Mouse (Mus musculus): ENCODE results near the gene Olfr524.

Olfr524 gene

DNA sequence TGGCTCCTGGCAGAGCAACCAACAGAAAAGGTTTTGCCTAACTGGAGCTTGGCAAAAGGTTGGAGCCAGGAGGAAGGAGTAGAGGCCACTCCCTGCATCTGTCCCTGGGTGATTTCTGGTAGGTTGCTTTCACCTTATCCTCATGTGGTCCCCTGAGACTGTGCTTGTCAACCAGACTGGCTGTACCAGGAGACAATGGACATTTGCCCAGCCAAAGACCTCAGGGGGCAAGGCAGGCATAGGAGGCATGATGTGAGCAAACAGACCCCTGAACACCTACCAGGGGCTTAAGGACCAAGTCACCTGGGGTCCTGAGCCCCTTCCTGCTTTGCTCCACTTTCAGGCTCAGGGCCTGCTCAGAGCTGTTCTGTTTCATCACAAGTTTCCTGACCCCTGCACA, at the start of gene Olfr524:
Olfr524 (minus strand) TSS at position 101 of the 400 bp plus-strand sequence.
- no peak for DNase-seq

DNA sequence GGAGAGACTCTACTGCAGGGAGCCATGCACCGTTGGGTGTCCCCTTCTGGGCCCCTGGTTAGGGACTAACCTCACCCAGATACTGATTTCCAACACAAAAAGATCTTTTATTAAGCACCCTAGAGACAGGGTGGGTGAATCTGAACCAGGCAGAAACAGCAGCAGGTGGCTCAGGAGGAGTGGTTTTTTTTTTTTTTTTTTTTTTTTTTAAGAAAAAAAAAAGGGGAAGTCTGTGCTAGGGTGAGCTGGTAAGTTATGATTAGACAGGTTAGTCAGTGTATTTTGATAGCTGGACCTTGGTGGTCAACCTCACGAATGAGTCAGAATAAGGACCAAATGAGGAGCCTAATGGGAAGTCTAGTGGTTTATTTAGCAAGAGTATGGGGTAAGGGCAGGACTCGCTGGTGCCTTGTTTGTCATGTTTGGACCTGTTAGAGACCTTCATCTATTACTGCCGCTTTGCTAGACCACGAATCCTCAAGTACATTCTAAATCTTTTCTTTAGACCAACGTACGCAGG, 48.1 kb upstream of the Olfr524 start:
- no peak for DNase-seq

DNA sequence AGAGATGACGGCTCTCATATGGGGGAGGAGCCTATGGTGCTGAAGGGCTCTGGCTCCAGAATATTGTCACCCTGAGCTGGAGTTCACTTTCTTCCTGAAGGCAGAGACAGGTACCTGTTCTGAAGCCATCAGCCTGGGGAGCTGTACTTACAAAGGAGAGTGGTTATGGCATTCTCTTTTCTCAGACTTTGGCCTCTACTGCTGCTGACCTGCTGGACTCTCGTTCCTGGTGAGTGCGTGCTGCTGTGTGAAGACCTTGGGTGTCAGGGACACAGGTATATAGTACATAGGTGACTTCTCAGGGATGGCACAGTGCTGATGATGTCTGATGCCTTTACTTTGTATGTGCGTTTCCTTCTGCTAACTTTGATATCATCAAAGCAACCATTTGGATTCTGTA, 41.5 kb upstream of the Olfr524 start, which contains the start of gene 5830411N06Rik:
5830411N06Rik (plus strand) TSS at position 69 of the 400 bp plus-strand sequence.
- DNase-seq: no peak

DNA sequence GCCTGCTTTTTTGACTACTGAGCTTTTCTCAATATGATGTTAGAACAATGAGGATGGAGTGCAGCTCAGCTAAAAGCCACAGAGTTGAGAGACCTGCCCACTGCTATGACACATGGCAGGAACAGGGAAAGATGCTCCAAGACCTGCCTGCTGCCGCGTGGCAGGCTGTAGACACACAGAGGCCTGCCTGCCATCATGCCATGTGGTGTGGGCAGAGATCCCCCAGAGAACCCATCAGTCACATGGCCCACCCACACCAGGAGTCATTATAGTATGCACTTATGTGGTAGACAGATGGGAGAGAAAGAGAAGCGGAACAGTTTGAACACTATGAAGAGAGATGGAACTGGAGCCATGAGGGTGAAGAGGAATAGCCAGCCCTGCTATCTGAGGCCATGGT, 27.9 kb upstream of the Olfr524 start:
- DNase-seq: peak; percentile 87

DNA sequence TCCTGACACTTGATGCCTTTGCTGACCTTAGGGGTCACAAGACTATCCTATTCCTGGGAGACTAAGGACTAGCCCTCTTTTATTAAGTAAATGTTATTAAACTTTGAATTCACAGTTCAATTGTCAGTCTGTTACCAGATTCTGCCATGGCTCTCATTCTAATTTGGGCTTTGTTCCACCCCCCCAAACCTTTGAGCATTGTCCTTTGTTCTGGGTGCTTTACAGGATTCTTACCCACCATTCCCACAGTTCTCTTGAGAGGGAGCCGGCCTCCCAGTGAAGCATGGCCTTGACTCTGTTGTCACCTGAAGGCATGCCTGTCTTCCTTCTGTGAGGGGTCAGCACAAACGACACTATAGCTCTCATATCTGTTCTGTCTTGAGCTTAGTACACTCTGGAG, 25.3 kb upstream of the Olfr524 start:
- no peak for DNase-seq

DNA sequence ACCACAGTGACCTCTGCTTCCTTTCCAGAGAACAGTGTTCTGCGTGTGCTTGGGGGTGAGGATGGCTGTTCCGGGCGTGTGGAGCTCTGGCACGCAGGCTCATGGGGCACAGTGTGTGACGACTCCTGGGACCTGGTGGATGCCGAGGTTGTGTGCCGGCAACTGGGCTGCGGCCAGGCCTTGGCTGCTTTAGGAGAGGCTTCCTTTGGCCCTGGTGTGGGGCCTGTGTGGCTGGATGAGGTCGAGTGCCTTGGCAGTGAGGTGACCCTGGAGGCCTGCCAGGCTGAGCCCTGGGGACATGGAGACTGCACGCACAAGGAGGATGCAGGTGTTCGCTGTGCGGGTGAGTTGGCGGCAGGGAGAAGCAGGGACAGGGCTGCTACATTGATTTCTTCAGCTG, 22.7 kb upstream of the Olfr524 start:
- DNase-seq: no peak

DNA sequence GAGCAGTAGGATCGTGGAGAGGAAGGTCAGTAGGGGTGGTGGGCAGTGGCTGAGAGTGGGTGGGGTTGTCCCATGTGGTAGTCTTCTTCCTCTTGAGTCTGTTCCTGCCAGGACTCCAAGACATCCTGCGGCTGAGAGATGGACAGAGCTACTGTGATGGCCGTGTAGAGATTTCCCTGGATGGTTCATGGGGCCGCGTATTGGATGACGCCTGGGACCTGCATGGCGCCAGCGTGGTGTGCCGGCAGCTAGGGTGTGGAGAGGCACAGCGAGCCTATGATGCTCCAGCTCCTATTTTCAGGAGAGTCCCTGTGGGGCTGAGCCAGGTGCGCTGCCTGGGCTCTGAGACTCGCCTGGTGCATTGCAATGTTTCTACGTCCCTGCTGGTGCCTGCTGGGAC, 18.4 kb upstream of the Olfr524 start:
- DNase-seq: no peak

DNA sequence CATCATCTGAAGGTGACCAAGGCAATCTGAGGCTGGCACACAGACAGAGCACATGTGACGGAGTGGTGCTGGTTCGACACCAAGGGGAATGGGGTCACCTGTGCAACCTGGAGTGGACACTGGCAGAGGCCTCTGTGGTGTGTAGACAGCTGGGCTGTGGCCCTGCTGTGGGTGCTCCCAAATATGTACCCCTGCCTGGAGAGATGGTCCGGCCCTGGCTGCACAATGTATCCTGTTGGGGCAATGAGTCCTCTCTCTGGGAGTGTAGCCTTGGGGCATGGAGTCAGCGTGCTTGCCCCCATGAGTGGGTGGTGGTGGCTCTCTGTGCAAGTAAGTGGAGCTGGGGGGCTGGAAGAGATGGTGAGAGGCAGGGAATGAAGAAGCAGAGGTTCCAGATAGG, 14.6 kb upstream of the Olfr524 start:
- DNase-seq: no peak

DNA sequence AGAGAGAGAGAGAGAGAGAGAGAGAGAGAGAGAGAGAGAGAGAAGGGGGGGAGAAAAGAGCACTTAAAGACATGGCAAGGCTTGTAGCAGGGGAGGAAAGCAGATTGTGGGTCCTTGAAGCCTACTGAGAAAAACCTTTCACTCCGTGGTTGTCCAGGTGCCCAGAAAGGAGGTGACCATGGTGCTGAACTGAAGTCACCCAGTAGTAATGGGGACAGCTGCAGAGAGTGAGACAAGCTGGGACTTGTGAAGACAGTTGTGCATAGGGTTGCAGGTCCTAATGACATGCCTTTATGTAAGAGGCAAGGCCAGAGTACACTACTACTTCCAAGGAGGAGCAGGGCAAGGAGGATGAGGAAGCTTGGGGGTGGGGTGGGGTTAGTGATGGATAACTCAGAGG, 13.5 kb upstream of the Olfr524 start:
- DNase-seq: no peak

DNA sequence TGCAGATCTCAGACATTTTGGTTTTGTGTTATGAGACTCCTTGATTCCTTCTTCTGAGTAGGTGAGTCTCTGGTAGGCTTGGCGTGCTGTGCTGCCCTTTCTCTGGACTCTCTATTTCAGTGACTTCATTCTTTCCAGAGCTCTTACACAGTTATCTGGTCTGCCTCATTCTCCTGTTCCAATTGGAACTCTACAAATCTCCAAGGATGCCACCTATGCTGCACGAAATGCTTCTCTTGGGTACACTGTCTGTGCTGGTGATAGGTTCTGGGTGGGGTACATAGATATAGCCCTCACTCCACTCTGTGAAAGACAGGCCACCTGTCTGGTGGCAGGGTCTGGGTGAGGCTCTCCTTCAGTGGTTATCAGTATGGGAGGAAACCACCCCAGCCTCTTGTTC, 12.2 kb upstream of the Olfr524 start, which contains the start of gene Cd163l1:
Cd163l1 (plus strand) TSS at position 301 of the 400 bp plus-strand sequence.
- DNase-seq: no peak

DNA sequence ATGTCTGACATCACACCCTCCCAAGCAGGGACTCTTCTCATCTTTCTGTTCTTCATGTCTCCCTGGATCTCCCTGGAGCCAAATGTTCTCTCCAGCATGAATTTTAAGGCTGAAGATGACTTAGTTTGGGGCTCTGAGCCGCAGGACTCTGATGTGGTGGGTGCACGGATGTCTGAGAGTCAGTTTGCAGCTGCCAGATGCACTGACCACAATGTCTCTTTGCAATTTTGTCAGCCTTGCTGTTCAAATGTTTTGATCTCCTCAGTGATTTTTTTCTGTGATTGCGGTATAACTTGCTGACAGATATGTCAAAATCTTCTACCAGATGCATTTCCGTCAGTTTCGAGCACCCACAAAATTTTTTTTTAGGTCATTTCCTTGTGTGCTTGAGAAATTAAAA, 8.1 kb upstream of the Olfr524 start:
- DNase-seq: no peak

DNA sequence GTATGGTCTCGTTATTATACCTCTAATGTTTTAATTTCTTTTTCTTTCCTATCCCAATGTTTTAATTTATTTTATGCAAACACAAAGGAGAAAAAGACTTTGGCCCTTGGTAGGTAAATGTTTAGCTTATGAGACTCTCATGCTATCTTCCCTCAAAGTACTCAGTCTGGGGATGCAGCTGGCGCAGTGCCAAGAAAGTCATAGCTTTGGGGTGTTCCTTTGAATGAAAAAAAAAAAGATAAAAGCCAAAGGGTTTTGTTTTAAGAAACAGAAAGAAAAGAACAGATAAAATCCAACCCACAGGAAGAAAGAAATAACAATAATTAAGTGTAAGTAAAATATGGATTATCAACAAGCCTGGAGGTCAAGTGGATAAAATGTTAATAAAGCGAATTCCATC, 2.9 kb upstream of the Olfr524 start:
- no peak for DNase-seq

DNA sequence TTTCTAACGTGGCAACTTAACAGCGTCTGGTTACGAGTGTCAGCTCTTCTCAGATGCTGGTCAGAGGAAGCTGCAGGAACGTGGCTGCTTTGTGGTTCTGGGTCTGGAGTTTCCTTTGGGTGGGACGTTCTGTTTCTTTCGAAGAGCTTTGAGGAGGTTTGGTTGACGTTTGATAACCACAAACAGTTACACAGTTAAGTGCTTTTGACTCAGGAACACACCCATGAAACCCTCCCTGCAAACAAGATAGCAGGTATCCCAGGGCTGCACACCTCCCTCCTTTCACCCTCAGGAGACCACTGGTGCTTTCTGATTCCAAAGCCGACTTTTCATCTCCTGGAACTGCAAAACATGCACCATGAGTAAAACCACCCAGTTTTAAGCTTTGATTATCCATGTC, 2.4 kb upstream of the Olfr524 start:
- no peak for DNase-seq

DNA sequence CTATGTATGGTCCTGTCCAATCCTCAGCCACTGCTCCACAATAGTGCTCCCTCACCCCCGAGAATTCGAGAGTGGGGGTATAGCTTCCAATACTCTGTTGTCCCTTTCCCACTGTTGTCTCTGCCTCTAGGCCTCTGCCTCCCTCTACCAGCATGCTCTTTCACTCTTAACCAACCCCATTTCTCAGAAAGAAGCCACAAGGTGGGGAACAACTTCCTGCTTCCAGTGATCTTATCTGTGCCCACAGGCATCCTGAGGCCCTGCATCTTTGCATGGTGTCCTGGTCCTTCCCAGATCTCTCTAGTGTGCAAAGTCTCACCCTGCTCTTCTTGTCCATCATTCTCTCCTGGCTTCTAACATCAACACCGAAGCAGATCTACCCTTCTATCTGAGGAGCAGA, 1.1 kb upstream of the Olfr524 start:
- no peak for DNase-seq

DNA sequence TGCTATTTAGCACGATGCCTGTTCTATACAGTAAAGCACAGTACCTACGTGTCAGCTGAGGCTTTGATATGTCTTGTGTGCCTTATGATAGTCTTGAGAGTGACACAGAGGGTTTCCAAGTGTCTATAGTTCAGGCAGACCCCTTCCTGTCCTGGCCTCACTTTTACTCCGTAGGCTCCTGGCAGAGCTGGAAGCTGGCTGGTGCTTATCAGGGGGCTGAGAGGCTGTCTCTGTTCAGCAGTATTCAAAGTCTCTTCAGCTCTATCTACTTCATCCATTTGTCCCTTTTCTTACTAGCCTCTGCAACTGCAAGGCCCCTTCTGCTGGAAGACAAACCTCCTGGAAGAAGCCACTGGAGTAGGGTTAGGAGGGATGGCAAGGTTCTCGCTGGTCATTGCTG, 4.7 kb downstream of the Olfr524 start:
- no peak for DNase-seq

DNA sequence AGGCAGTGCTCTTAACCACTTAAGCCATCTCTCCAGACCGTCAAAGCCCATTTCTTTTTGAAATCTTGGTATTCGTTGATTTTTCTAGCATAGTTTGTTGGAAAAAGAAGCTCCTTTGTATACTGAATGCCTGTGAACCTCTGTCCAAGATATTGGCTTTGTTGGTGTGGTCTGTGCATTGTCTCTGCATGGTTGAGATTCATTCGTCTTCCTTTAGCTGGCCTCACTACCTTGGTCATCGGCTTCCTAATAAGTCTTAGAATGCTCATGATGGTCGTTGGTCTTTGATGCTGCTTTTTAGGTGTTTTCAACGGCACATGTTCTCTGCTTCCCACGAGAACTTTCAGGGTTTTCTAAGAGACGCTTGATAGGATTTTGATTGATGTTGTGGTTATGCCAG, 9.8 kb downstream of the Olfr524 start:
- no peak for DNase-seq

DNA sequence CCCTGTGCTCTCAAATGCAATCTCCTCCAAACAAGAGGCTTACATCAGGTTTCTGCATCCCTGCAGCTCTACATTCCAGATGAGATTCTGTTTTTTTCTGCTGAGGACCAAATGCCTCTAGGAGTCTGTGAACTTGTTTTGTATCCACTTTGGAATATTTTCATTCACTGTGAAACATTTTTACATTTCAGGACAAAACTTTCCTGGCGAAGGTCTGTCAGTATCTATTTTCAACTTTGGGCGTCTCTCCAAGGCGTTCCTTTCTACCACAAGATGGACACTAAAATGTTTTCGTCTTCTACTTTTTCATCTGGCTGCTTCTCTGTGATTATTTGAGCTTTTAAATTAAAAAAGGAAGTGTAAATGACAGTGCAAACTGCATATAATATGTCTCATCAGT, 11.7 kb downstream of the Olfr524 start:
- no peak for DNase-seq

DNA sequence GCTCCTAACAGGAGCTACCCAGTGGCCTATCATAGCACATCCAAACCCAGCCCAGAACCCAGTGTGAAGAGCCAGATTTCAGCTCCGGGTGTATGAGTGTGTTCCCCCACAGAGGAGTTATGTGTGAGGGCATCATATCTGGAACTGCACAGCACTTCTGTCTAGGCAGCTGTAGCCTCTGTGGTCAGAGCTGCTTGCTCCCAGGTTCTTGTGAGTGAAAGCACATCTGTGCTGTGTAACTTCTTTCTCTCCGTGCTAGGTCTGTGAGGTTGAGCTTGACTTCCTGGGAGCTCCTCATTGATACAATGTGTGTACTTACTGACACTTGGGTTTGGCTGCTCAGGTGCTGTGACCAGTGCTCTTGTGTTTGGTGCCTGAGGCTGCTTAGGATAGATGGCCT, 12.9 kb downstream of the Olfr524 start:
- no peak for DNase-seq

DNA sequence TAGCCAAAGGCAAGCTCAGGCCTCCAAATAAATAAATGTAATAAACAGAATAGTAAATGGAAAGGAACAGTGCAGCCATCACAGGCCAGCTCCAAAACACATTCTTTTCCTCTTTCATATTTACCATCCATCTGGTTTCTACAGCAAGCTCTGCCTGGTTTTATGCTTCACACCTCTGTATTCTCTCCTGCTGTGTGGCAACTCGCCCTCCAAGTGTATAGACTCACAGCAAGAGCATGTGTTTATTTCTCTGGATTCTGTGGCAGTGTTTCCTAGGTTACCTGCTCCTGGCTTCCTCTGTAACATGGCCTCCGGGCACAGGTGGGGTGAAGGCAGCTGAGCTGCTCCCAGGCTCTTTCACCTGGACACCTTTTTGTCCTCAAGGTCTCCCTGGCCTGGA, 13.3 kb downstream of the Olfr524 start:
- no peak for DNase-seq

DNA sequence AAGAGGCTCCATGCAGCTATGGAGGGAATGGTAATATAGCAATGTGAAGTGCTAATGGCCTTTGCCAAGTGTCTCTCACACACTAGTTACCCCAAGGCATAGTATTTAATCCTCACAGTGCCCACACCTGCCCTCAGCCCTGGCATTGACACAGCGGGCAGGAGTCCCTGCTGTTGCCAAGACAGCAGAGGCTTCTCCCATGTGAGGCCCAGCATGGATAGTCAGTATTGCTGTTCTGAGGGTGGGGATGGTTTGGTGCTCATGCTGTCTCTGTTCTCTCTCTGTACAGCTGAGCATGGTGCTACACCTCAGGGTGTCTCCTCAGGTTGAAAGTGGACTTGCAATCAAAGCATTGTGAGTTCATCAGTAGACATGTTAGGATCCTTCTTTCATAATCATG, 15.3 kb downstream of the Olfr524 start:
- no peak for DNase-seq

DNA sequence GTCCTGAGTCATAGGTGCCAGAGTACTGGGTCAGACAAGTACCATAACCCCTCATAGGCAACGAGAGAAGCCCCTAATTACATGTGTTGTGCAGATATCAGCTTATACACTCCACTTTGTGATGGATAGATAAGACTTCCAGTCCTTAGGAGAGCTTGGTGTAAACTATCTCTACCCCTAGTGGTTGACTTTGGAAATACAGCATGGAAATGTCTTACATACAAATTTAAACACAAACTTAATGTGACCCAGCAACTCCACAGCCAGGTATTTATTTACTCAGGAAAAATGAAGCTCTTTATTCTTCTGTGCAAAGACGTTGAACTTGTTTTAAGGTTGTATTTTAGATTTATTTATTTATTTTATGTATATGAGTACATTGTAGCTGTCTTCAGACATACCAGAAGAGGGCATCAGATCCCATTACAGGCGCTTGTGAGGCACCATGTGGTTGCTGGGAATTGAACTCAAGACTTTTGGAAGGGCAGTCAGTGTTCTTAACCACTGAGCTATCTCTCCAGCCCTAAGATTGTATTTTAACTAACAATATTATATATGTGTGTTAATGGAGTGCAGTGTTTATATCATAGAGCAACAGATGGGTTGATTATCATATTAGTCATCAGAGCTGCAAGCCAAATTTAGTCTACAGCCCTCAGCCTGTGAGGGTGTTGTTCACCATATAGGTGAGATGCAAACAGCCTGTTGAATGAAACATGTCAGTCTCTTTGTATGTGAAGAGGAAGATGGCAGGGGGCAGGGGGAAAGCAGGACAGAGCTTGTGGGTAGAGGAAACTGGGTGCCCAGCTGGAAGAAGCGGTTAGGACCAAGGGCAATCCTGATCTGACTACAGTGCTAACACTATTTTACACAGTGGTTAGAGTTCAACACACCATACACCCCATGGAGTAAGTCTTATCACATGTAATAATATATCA, 17.1 kb downstream of the Olfr524 start:
- no peak for DNase-seq

DNA sequence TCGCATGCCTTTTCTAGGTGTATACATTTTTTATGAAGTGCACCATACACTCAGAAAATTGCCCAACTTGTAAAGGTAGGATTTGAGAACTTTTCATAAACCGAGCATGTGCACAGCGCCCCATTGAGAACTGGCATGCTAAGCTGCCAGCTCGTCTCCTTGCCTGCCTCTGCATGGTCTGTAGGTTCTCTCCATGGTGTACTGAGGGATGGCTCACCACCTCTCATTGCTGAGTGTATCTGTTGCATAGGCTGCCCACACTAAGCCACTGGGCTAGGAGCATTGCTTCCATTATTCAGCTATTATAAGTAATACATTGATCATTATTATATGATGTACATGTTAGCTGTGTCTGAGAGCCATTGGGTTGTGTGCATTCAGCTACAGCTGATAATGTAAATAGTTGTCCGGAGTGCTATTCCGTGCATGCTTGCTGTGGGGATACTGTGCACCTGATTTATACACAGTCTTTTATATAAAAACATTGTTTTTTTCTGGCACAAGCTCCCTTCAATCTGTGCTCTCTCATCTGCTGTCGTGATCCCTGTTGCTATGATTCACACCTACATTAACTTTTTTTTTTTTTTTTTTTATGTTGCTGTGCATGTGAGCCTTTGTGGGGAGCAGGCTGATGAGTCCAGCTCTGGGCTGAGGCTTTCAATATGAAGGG, 17.9 kb downstream of the Olfr524 start:
- peak; percentile 61 for DNase-seq

DNA sequence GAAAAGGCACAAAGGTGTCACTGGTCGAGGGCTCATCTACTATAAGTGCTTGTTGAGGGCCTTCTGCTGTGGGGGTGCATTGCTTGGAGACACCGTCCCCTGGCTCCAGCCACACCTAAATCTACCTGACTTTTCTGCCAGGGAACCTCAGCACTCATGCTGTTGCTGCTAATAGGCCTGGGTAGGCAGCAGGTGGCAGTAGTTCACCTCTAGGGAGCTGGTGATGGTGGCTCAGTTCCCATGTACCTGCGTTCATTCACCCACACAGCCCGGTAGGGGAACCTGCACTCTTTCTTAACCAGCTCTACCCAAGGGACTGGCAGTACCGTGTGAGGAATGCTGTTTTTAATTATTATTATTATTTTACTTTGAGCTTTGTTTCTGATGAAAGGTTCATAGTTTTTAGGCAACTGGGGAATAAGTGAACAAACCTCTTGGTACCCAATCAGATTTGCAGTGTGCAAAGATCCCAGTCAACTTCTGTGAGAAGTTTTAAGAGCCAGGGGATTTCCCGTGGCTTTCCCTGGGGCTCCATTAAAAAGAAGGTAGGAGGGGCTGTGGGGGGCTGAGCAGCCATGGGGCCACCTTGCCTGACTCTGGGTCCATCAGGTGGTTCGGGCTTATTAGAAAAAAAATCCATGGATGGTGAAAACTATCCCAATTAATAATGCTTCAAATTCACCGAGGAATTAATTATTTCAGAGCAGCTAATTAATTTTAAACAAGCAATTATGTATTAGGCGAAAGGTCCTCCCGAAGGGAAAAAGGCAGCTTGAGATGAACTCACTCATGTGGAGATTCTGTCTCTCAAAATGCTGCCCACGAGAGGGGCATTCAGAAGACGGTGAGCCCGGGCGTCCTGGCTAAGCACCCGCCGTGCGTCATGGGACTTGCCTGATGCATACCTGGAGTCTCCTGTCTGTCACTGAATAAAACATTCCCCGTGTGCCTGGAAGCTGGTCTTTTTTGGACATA, 18.8 kb downstream of the Olfr524 start:
- peak; percentile 49 for DNase-seq
